Mouse (Mus musculus) MEL (cell line): ENCODE results near the gene Hmgcll1. TPM values are rescaled to one million over a fixed set of nuclear protein-coding genes. Genes with fewer than 3 reads are reported as not detected.

Experiments used
- DNase-seq: peaks from one replicate; pipeline ENCODE4 v3.0.0; 2011; ENCODE audit warnings: low read depth, low spot score
- H3K27ac ChIP-seq: 2 replicates; pipeline ENCODE4 v1.5.1; 2012; ENCODE audit warnings: low read depth, mild to moderate bottlenecking, control low read depth, low read length, moderate library complexity; ENCODE audit not compliant: control insufficient read depth
- H3K27me3 ChIP-seq, 2 experiments: fragments of 150-350 bp in 1 of 2; sonication (generic) in 1 of 2; 2 replicates each; pipeline ENCODE4 v1.6.1; 2012; ENCODE audit warnings: low read length in 2 of 2, mild to moderate bottlenecking in 2 of 2, improper control_type of control experiment in 1 of 2, moderate library complexity in 1 of 2; ENCODE audit not compliant: insufficient read depth in 2 of 2, control insufficient read depth in 1 of 2
- H3K36me3 ChIP-seq, 2 experiments: 2 replicates each; pipeline ENCODE4 v1.6.1; 2012 to 2014; ENCODE audit warnings: low read length in 2 of 2, improper control_type of control experiment in 1 of 2, inconsistent platforms in 1 of 2, mild to moderate bottlenecking in 1 of 2; ENCODE audit not compliant: insufficient read depth in 2 of 2, control insufficient read depth in 1 of 2
- H3K4me1 ChIP-seq, 2 experiments: fragments of 150-350 bp in 1 of 2; sonication (generic) in 1 of 2; 2 replicates each; pipeline ENCODE4 v1.6.1; 2012; ENCODE audit warnings: low read length in 2 of 2, improper control_type of control experiment in 1 of 2, mild to moderate bottlenecking in 1 of 2; ENCODE audit not compliant: insufficient read depth in 2 of 2, control insufficient read depth in 1 of 2
- H3K4me3 ChIP-seq, 2 experiments: fragments of 150-350 bp in 1 of 2; sonication (generic) in 1 of 2; 2 replicates each; pipeline ENCODE4 v1.5.1; 2012; ENCODE audit warnings: low read depth in 2 of 2, low read length in 2 of 2, mild to moderate bottlenecking in 2 of 2, moderate library complexity in 2 of 2, control low read depth in 1 of 2, improper control_type of control experiment in 1 of 2; ENCODE audit not compliant: control insufficient read depth in 1 of 2, insufficient read depth in 1 of 2
- H3K79me2 ChIP-seq: 2 replicates; pipeline ENCODE4 v1.6.1; 2012; ENCODE audit warnings: mild to moderate bottlenecking, low read length, moderate library complexity; ENCODE audit not compliant: control insufficient read depth, poor library complexity, insufficient read depth
- H3K9ac ChIP-seq: 2 replicates; pipeline ENCODE4 v1.6.1; 2012; ENCODE audit warnings: low read depth, mild to moderate bottlenecking, control low read depth, low read length, moderate library complexity; ENCODE audit not compliant: control insufficient read depth, poor library complexity, severe bottlenecking
- H3K9me3 ChIP-seq: fragments of 150-350 bp; sonication (generic); replicated peaks from 2 replicates; pipeline ENCODE4 v1.6.1; 2012; ENCODE audit warnings: mild to moderate bottlenecking, low read length, improper control_type of control experiment, moderate library complexity; ENCODE audit not compliant: insufficient read depth
- BHLHE40 ChIP-seq: IDR thresholded peaks from 2 replicates; pipeline ENCODE4 v1.6.1; 2012; ENCODE audit warnings: low read depth, mild to moderate bottlenecking, inconsistent platforms, low read length, improper control_type of control experiment, borderline replicate concordance
- CHD2 ChIP-seq: IDR thresholded peaks from 2 replicates; pipeline ENCODE4 v1.6.1; 2011; ENCODE audit warnings: low read length, improper control_type of control experiment
- CTCF ChIP-seq, 3 experiments: IDR thresholded peaks in 2 of 3; conservative IDR thresholded peaks in 1 of 3; 2 replicates each; pipeline ENCODE4 v1.5.1; 2011 to 2012; ENCODE audit warnings: low read length in 3 of 3, low read depth in 2 of 3, mild to moderate bottlenecking in 2 of 3, improper control_type of control experiment in 1 of 3, inconsistent platforms in 1 of 3, mixed read lengths in 1 of 3, moderate library complexity in 1 of 3; ENCODE audit not compliant: control insufficient read depth in 1 of 3, insufficient read depth in 1 of 3, poor library complexity in 1 of 3, severe bottlenecking in 1 of 3
- ELF1 ChIP-seq: IDR thresholded peaks from 2 replicates; pipeline ENCODE4 v1.6.1; 2014; ENCODE audit warnings: low read depth, mild to moderate bottlenecking, inconsistent platforms, low read length, improper control_type of control experiment, moderate library complexity
- ETS1 ChIP-seq: IDR thresholded peaks from 2 replicates; pipeline ENCODE4 v1.6.1; 2012; ENCODE audit warnings: low read depth, mild to moderate bottlenecking, inconsistent platforms, low read length, improper control_type of control experiment, moderate library complexity
- GABPA ChIP-seq: IDR thresholded peaks from 2 replicates; pipeline ENCODE4 v1.6.1; 2012; ENCODE audit warnings: low read depth, mild to moderate bottlenecking, inconsistent platforms, low read length, improper control_type of control experiment, moderate library complexity
- KAT2A ChIP-seq: conservative IDR thresholded peaks from 2 replicates; pipeline ENCODE4 v1.6.1; 2012; ENCODE audit warnings: low read depth, low read length, improper control_type of control experiment, inconsistent platforms
- MAFK ChIP-seq: IDR thresholded peaks from 2 replicates; pipeline ENCODE4 v1.6.1; 2011; ENCODE audit warnings: low read depth, mild to moderate bottlenecking, low read length, improper control_type of control experiment, borderline replicate concordance
- MAX ChIP-seq: IDR thresholded peaks from 2 replicates; pipeline ENCODE4 v1.6.1; 2011; ENCODE audit warnings: low read length, improper control_type of control experiment
- MAZ ChIP-seq: IDR thresholded peaks from 2 replicates; pipeline ENCODE4 v1.6.1; 2012; ENCODE audit warnings: low read depth, mild to moderate bottlenecking, inconsistent platforms, low read length, improper control_type of control experiment
- MEF2A ChIP-seq: IDR thresholded peaks from 2 replicates; pipeline ENCODE4 v1.6.1; 2014; ENCODE audit warnings: low read depth, mild to moderate bottlenecking, inconsistent platforms, low read length, improper control_type of control experiment; ENCODE audit not compliant: poor library complexity, insufficient replicate concordance, severe bottlenecking; ENCODE audit errors: extremely low read depth
- POLR2A ChIP-seq, 2 experiments: IDR thresholded peaks; 2 replicates each; pipeline ENCODE4 v1.6.1; 2011 to 2012; ENCODE audit warnings: low read length in 2 of 2, mild to moderate bottlenecking in 2 of 2, control low read depth in 1 of 2, improper control_type of control experiment in 1 of 2, low read depth in 1 of 2, moderate library complexity in 1 of 2; ENCODE audit not compliant: control insufficient read depth in 1 of 2, insufficient read depth in 1 of 2, poor library complexity in 1 of 2
- RAD21 ChIP-seq: IDR thresholded peaks from 2 replicates; pipeline ENCODE4 v1.6.1; 2011; ENCODE audit warnings: mild to moderate bottlenecking, low read depth, low read length, improper control_type of control experiment
- RCOR1 ChIP-seq: IDR thresholded peaks from 2 replicates; pipeline ENCODE4 v1.6.1; 2012; ENCODE audit warnings: low read depth, mild to moderate bottlenecking, inconsistent platforms, low read length, improper control_type of control experiment
- SIN3A ChIP-seq: IDR thresholded peaks from 2 replicates; pipeline ENCODE4 v1.6.1; 2012; ENCODE audit warnings: low read length, improper control_type of control experiment, inconsistent platforms
- TBP ChIP-seq: IDR thresholded peaks from 2 replicates; pipeline ENCODE4 v1.8.0; 2011; ENCODE audit warnings: low read depth, low read length, improper control_type of control experiment
- TCF12 ChIP-seq: IDR thresholded peaks from 2 replicates; pipeline ENCODE4 v1.6.1; 2014; ENCODE audit warnings: low read depth, mild to moderate bottlenecking, inconsistent platforms, low read length, improper control_type of control experiment, moderate library complexity
- USF1 ChIP-seq: IDR thresholded peaks from 2 replicates; pipeline ENCODE4 v1.6.1; 2014; ENCODE audit warnings: low read depth, mild to moderate bottlenecking, inconsistent platforms, low read length, improper control_type of control experiment, moderate library complexity
- USF2 ChIP-seq, 2 experiments: IDR thresholded peaks; 2 replicates each; pipeline ENCODE4 v1.6.1; 2011 to 2012; ENCODE audit warnings: improper control_type of control experiment in 2 of 2, low read length in 2 of 2, borderline replicate concordance in 1 of 2, inconsistent platforms in 1 of 2, low read depth in 1 of 2, mild to moderate bottlenecking in 1 of 2; ENCODE audit not compliant: insufficient read depth in 1 of 2
- ZC3H11A ChIP-seq: IDR thresholded peaks from 2 replicates; pipeline ENCODE4 v1.6.1; 2012; ENCODE audit warnings: low read depth, mild to moderate bottlenecking, inconsistent platforms, low read length, improper control_type of control experiment
- ZKSCAN1 ChIP-seq: IDR thresholded peaks from 2 replicates; pipeline ENCODE4 v1.6.1; 2012; ENCODE audit warnings: low read depth, mild to moderate bottlenecking, inconsistent platforms, low read length, improper control_type of control experiment, moderate library complexity
- polyA plus RNA-seq, 2 experiments: library from polyadenylated mRNA; stranded (reverse) in 1 of 2; unstranded in 1 of 2; fragments of >175 nt in 1 of 2; fragments of >200 nt in 1 of 2; gene quantifications; 2 replicates each; pipeline versions ENCODE4 v1.2.1 to v1.2.4; 2012; ENCODE audit warnings: low replicate concordance in 2 of 2, low read depth in 1 of 2; ENCODE audit not compliant: insufficient read length in 2 of 2, insufficient read depth in 1 of 2, missing spikeins in 1 of 2
- total RNA-seq: library from RNA; depleted of rRNA; stranded (reverse); fragments of 300-350 nt; gene quantifications from 2 replicates; pipeline ENCODE4 v1.2.3, GENCODE M21; 2012

The Hmgcll1 gene
- total and polyA plus RNA-seq, 3 experiments, result not detected

- Histone ChIP-seq H3K79me2 (no peaks in the 10 kb centered on the region), H3K4me1 (no peaks in the 10 kb centered on the region), H3K4me3 (no peak overlapping the region), H3K27ac (no peak overlapping the region), H3K27me3 (no peaks in the 10 kb centered on the region; a peak in 1 of 4 replicates), H3K9me3 (no peaks in the 10 kb centered on the region)
- DNase-seq, result no peak
- TF ChIP-seq SIN3A, result no peak
- no peak for TF ChIP-seq RCOR1
- no peak for TF ChIP-seq BHLHE40
- no peak for TF ChIP-seq USF2 (IDR thresholded peaks at IDR 0.05; ENCODE audit: borderline replicate concordance in 1 of 2, insufficient read depth in 1 of 2, low read depth in 1 of 2, low read length in 2 of 2)
- TF ChIP-seq MAX, result no peak
- TF ChIP-seq ZC3H11A, result no peak
- no peak for TF ChIP-seq CTCF (IDR thresholded peaks at IDR 0.05 in 2 of 3, conservative IDR thresholded peaks at IDR 0.05 in 1 of 3; ENCODE audit: control insufficient read depth in 1 of 3, insufficient read depth in 1 of 3, low read depth in 2 of 3, low read length in 3 of 3, poor library complexity in 1 of 3, severe bottlenecking in 1 of 3)
- no peak for TF ChIP-seq CHD2
- no peak for TF ChIP-seq TCF12
- no peak for TF ChIP-seq ELF1
- no peak for TF ChIP-seq MEF2A
- TF ChIP-seq POLR2A (IDR thresholded peaks at IDR 0.05; ENCODE audit: control insufficient read depth in 1 of 2, insufficient read depth in 1 of 2, low read depth in 1 of 2, low read length in 2 of 2, poor library complexity in 1 of 2), result no peak
- TF ChIP-seq ZKSCAN1, result no peak
- TF ChIP-seq KAT2A, result no peak
- no peak for TF ChIP-seq TBP
- no peak for TF ChIP-seq GABPA
- TF ChIP-seq ETS1, result no peak
- TF ChIP-seq MAFK, result no peak
- TF ChIP-seq, all 39 proteins: peak for 0
- H3K36me3 ChIP-seq, result no peaks in the 10 kb centered on the region
- H3K9ac ChIP-seq, result no peak overlapping the region
Measured at GRCm38 (mm10) chr9:76038327-76039103, 23.9 kb downstream of the Hmgcll1 start.

- TF ChIP-seq TCF12, result no peak
- TF ChIP-seq MAZ, result no peak
- no peak for TF ChIP-seq GABPA
- TF ChIP-seq USF1, result no peak
- TF ChIP-seq RAD21, result no peak
- no peak for TF ChIP-seq POLR2A (IDR thresholded peaks at IDR 0.05; ENCODE audit: control insufficient read depth in 1 of 2, insufficient read depth in 1 of 2, low read depth in 1 of 2, low read length in 2 of 2, poor library complexity in 1 of 2)
- Histone ChIP-seq H3K36me3 (no peaks in the 10 kb centered on the region), H3K79me2 (no peaks in the 10 kb centered on the region), H3K4me1 (no peaks in the 10 kb centered on the region), H3K27ac (no peak overlapping the region), H3K27me3 (no peaks in the 10 kb centered on the region; a peak in 1 of 4 replicates), H3K9ac (no peak overlapping the region), H3K9me3 (no peaks in the 10 kb centered on the region), H3K4me3 (no peak overlapping the region)
- DNase-seq, result no peak
Measured at GRCm38 (mm10) chr9:76039711-76040110, 25.1 kb downstream of the Hmgcll1 start.
